Mouse (Mus musculus) small intestine, adult 2 months (tissue): ENCODE data around the gene Hibadh.

Experiments
- CTCF ChIP-seq: fragments of 200-500 bp; IDR thresholded peaks from 2 replicates; pipeline ENCODE4 v1.5.1; 2012; ENCODE audit warnings: low read depth, mild to moderate bottlenecking, control low read depth, inconsistent platforms, low read length, moderate library complexity, mixed read lengths; ENCODE audit not compliant: insufficient replicate concordance, insufficient read length; ENCODE audit errors: extremely low read depth
- POLR2A ChIP-seq: fragments of 200-500 bp; IDR thresholded peaks from 2 replicates; pipeline ENCODE4 v1.6.1; 2012; ENCODE audit warnings: low read depth, mild to moderate bottlenecking, control low read depth, inconsistent platforms, low read length, moderate library complexity

DNA sequence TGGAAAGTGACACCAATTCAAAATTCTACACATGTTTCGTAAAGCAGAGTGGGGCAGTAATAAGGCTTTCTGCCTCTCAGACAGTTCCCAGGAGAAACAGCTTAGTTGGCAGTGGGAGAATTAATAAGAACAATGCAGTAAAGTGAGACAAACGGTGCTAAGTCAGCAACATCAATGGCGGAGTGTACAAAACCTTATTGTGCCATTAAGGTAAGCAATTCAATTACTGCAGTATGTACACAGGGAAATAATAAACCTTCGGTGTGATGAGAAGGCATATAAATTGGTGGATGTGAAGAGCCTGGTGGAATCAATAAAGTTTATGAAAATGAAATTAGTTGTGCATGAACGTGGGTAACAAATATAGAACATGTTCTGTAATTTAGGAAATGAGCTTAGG is 122.9 kb downstream of the Hibadh start:
- TF ChIP-seq CTCF = no peak
- TF ChIP-seq POLR2A = no peak
